Mouse (Mus musculus) gastrocnemius, adult 2 months (tissue): ENCODE results near the gene Colgalt2. TPM values are rescaled to one million over a fixed set of nuclear protein-coding genes. Genes with fewer than 3 reads are reported as not detected.

ENCODE experiments used
- DNase-seq: peaks from one replicate; pipeline ENCODE4 v3.0.0; 2022
- H3K27ac ChIP-seq: fragments of 200-600 bp; 2 replicates; pipeline ENCODE4 v1.8.1; 2022; ENCODE audit warnings: mild to moderate bottlenecking
- H3K4me3 ChIP-seq: fragments of 200-600 bp; 2 replicates; pipeline ENCODE4 v1.8.1; 2022; ENCODE audit warnings: mild to moderate bottlenecking, moderate library complexity
- CTCF ChIP-seq: fragments of 200-600 bp; IDR thresholded peaks from 2 replicates; pipeline ENCODE4 v1.8.1; 2022; ENCODE audit warnings: antibody characterized with exemption, mild to moderate bottlenecking, moderate library complexity
- intact Hi-C: fragments of 180-260 bp; cut with DNase I; formaldehyde crosslinking; loops from one replicate; pipeline ENCODE4 v1.15.1; 2025
- total RNA-seq, 2 experiments: library from RNA; stranded (reverse); gene quantifications; 2 replicates each; pipeline ENCODE4 v1.2.3; 2021

Colgalt2 gene
- total RNA-seq, 2 experiments from 2014 or later: 1.6 to 2.5 TPM

DNA sequence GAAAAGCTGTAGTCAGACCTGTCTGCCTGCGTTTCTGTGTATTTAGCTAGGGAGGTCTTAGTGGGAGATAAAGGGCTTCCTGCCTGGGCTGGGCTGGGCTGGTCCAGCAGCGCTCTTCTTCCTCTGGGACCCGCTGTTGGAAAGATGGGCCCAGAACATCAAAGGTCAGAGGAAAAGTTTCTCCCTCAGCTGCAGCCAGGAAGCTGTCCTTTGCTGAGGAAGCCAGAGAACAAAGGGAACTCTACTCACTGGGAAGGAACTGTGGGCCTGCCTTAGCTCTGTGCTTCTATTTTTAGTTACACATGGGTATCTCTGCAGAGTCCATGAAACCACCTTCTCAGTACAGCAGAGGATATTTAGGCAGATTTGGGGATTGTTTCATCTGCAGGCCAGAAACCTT lies 62.2 kb downstream of the Colgalt2 start:
- TF ChIP-seq CTCF: no peak
- Histone ChIP-seq H3K27ac (peak overlapping the region; percentile 80), H3K4me3 (no peak overlapping the region)
- intact Hi-C loops: loop anchor here (5.0 kb wide), 1 partner anchor 35 kb away; no protein-coding TSS in a partner anchor
- DNase-seq: peak; percentile 44

DNA sequence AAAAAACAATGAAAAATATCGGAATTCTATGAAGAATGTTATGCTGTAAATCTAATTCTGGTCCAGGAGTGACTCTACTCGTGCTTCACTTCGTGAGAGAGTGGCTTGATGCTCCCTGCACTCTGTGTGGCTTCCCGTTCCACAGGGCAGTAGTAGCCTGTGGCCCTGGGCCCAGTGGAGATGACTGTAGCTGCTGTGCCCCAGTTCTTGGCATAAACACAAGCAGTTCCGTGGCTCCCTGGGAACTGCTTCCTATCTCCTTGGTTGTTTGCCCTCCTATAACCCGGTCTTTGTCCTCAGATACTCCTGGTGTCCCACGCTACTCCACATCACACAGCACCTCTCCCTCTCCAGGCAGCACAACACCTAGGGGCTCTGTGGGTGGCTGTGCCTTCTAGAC lies 62.7 kb downstream of the Colgalt2 start:
- H3K27ac ChIP-seq: peak overlapping the region; percentile 80

DNA sequence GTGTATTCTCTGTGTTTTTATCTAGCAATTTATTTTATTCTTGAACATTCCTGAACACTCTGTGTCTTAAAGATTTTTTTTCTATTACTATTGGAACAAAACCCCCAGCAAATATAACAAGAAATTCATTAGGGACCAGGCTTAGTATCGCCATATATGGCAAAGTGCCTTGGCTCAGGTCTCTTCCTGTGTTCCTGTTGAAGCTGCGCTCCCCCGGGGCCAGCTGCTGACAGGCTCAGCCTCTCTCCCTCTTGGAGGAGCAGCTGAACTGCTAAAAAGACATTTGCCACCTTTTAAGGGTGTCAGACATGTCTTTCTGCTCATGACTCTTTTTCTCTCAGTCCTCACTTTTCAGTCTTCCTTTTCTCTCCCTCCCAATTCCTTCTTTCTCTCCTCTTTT lies 66.7 kb downstream of the Colgalt2 start:
- no peak for TF ChIP-seq CTCF
- H3K27ac ChIP-seq: peak overlapping the region; percentile 70
- peak; percentile 44 for DNase-seq
- H3K4me3 ChIP-seq: no peak overlapping the region
- intact Hi-C loops: no loop called here

More for the DNA sequence above, 62.7 kb downstream of the Colgalt2 start:
- DNase-seq: peak; percentile 45
- TF ChIP-seq CTCF: no peak
- intact Hi-C loops: loop anchor here (5.0 kb wide), 1 partner anchor 35 kb away; no protein-coding TSS in a partner anchor
- H3K4me3 ChIP-seq: no peak overlapping the region

DNA sequence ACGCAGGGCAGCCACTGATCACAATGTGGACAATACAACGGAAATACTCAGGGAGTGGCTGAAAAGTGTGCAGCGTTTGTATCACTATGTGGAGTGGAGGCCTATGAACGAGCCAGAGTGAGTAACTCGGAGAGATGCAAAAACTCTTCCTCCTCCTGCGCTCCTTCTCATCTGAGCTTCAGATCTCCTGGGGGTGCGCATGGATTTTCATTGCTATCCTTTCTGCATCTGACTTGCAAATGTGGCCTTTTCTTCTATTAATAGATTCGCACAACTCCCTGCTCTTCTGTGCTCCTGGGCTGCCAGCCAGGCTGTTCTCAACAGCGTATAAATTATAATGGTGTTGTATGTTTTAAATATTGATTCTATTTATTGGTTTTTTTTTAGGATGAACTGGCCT lies 68.8 kb downstream of the Colgalt2 start:
- H3K27ac ChIP-seq: peak overlapping the region; percentile 56
- intact Hi-C loops: no loop called here
- DNase-seq: no peak
- H3K4me3 ChIP-seq: no peak overlapping the region
- no peak for TF ChIP-seq CTCF

DNA sequence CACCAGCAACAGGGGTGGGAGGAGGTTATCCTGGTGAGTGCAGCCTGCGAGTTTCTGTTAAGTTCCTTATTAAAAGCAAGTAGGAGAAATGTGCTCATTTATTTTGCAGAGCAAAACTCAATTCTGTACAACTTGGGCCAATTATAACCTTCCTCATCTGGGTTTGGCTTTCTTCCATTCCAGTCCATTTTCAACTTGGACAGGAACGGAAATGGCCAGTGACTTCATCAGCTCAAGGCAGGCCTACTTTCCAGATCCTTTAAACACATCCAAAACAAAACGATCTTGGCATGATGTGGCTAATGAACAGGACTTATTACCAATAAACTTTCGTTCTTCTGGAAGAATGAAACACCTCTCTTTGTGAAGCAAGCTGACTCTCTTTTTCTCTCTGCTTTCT lies 76.5 kb downstream of the Colgalt2 start:
- Histone ChIP-seq H3K4me3 (no peak overlapping the region), H3K27ac (peak overlapping the region; percentile 68)
- no peak for TF ChIP-seq CTCF
- no peak for DNase-seq
- intact Hi-C loops: no loop called here

DNA sequence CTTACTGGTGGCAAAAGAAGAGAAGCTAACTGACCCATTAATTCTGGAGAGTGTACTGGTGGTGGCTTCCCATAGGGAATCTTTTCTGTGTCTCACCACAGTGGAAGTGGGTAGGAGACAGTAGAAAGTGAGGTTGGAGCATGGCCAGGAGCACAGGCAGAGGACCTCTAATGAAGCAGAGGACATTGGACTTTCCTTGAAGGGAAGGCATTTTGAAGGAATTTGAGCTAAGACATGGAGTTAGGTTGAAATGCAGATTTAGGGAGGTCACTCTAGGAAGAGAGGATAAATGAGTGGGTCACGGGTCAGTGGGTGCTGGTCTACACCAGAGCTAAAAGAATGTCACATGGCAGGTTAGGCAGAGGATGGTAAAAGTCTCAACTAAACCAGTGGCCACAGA lies 91.2 kb downstream of the Colgalt2 start:
- intact Hi-C loops: no loop called here
- no peak overlapping the region for H3K27ac ChIP-seq
- no peak for TF ChIP-seq CTCF
- H3K4me3 ChIP-seq: no peak overlapping the region
- DNase-seq: no peak

DNA sequence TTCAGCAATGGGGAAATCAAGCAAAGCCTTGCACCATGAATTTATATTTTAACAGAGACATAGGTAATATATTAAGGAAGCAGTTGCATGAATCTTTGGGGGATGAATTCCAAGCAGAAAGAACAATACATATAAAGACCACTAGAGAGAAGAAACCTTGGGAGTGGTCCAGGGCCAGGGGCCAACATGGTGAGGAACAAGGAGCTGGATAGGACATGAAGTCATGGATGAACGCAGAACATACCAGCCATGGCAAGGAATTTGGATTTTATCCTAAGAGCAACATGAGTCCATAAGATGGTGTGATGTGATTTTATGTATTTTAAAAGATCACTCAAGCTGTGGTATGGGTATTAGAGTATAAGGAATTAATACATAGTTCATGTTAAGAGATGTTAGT lies 92.6 kb downstream of the Colgalt2 start:
- intact Hi-C loops: no loop called here
- no peak overlapping the region for H3K4me3 ChIP-seq
- DNase-seq: no peak
- TF ChIP-seq CTCF: no peak
- peak overlapping the region; percentile 28; the same call in 1 of the 2 replicates for H3K27ac ChIP-seq

DNA sequence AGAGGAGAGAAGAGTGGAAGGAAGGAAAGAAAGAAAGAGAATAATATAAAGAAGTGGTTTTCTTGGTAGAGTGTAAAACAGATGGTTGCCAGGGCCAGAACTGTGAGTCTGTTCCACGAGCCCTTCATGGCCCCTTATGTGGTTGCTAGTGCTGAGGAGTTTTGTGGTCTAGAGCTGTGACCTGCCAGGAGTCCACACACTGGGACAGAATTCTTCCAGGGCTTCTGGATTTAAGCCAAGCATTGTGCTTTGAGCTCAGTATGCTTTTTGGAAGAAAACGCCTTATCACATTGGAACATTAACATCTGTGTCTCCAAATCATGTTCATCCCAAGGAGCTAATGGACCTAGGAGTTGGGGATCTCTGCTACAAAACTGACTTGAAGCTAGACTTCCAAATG lies 97.2 kb downstream of the Colgalt2 start:
- no peak overlapping the region; the same call in 1 of the 2 replicates for H3K4me3 ChIP-seq
- no peak for TF ChIP-seq CTCF
- intact Hi-C loops: loop anchor here (5.0 kb wide), 1 partner anchor 35 kb away; no protein-coding TSS in a partner anchor
- DNase-seq: no peak
- peak overlapping the region; percentile 89 for H3K27ac ChIP-seq

DNA sequence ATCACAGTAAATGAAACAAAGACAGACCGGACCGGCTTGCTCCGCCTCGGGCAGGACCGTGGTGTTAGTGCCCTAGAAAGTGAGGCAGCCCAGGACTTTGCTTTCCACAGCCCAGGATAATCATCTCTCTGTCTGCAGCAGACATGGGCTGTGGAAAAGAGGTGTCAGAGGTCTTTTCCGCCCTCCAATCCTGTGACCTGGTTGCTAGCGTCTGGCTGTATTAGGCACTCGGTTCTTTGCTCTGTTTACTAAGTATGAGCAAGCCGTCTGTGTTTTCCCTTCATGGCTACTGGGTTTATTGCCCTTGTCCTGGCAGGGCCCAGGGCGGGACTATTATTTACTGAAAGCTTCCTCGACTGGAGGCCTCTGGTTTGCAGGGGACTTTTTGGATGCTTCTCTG lies 98.0 kb downstream of the Colgalt2 start:
- no peak for TF ChIP-seq CTCF
- peak; percentile 48 for DNase-seq
- Histone ChIP-seq H3K27ac (peak overlapping the region; percentile 89), H3K4me3 (peak overlapping the region; percentile 55)
- intact Hi-C loops: loop anchor here (5.0 kb wide), 1 partner anchor 35 kb away; no protein-coding TSS in a partner anchor

DNA sequence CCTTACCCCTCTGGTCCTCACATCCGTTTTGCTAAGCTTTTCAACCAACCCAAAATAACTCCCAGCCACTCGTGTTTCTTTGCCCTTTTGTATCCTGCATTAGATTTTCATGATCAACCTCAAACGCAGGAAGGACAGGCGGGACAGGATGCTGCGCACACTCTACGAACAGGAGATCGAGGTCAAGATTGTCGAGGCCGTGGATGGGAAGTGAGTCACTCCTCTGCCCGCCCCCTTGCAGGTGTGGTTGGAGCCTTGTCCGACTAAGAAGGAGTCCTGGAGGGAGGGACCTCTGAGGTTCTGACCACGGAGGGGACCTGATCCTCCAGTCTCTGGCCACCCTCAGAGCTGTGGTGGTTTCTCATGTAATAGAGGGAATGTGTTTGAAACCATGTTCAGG lies 100.2 kb downstream of the Colgalt2 start:
- H3K4me3 ChIP-seq: no peak overlapping the region
- no peak for TF ChIP-seq CTCF
- intact Hi-C loops: loop anchor here (5.0 kb wide), 1 partner anchor 38 kb away; no protein-coding TSS in a partner anchor
- peak overlapping the region; percentile 89 for H3K27ac ChIP-seq
- no peak for DNase-seq

DNA sequence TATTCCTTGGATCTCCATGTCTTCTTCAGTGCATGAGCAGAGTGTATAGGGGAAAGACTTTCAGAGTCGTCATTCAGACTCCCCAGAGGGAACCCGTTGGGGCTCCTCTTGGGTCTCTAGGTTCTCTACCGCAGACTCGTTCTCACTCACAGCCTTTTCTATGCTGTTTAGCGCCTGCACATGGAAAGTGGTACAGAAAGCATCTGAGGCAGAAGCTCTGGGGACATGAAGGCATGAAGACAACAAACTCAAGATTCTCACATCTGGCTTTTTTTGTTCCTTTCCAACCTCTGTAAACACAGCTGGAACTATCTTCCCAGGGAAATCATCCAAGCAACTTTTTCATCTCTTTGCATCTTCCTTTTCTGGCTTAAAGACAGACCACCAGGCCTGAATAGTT lies 106.5 kb downstream of the Colgalt2 start:
- intact Hi-C loops: no loop called here
- TF ChIP-seq CTCF: no peak
- no peak overlapping the region for H3K4me3 ChIP-seq
- DNase-seq: no peak
- peak overlapping the region; percentile 72 for H3K27ac ChIP-seq

DNA sequence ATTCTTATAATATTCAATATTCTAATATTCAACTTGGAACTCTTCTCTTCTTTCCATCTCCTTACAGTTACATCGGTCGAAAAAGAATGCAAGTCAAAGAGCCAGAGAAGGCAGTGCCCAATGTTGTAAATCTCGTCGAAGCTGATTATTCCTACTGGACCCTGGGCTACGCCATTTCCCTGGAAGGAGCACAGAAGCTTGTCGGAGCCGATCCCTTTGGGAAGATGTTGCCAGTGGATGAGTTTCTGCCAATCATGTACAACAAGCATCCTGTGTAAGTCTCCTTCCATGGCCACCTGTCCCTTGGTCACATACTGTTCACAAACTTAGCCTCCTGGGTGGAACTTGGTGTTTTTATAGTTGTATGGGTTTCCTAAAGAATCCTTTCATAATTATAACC lies 107.1 kb downstream of the Colgalt2 start:
- TF ChIP-seq CTCF: no peak
- intact Hi-C loops: no loop called here
- Histone ChIP-seq H3K4me3 (no peak overlapping the region), H3K27ac (peak overlapping the region; percentile 72)
- DNase-seq: no peak

DNA sequence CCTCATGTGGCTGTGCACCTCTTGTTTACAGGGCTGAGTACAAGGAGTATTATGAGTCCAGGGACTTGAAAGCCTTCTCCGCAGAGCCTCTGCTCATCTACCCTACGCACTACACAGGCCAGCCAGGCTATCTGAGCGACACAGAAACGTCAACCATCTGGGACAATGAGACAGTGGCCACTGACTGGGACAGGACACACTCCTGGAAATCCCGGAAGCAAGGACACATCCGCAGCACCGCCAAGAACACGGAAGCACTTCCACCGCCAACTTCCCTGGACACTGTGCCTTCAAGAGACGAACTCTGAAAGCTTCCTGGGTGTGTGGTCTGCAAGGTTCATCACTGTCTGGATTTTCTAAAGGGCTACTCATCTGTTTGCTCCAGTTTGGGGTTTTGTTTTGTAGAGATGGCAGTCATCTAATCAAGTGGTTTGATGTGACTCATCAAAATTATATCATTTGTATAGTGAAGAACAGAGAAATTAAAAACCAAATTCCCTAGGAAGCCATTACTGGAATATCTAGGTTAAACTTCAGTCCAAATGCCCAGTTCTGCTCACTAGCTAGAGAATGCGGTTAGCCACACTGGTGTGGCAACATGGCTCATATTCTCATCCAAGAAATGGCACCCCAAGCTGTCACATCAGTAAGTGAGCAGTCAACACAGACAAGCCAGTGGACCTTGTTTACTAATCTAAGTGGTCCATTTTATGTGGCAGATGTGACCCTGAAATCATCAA lies 109.0 kb downstream of the Colgalt2 start:
- intact Hi-C loops: no loop called here
- H3K27ac ChIP-seq: peak overlapping the region; percentile 12; the same call in 1 of the 2 replicates
- no peak for TF ChIP-seq CTCF
- DNase-seq: no peak
- H3K4me3 ChIP-seq: no peak overlapping the region
